Mouse (Mus musculus): ENCODE data around the gene Npnt. TPM values are rescaled to one million over a fixed set of nuclear protein-coding genes. Genes with fewer than 3 reads are reported as not detected.

The Npnt gene
- polyA plus RNA-seq, 1 experiment from 2014 or later = 21.8 TPM

GRCm38 (mm10) chr3:132855458-132856212, 94.5 kb downstream of the Npnt start:
- no peak for ATAC-seq (ENCODE audit: insufficient number of reproducible peaks, insufficient read depth, low FRiP score, low read depth)
- H3K9me3 ChIP-seq (ENCODE audit: control insufficient read depth, low read length) = no peaks in the 10 kb centered on the region
- H3K4me1 ChIP-seq (ENCODE audit: control insufficient read depth in 2 of 2, insufficient read depth in 2 of 2, low read length in 2 of 2) = peaks cover 14 to 16% of the 10 kb centered on the region in 2 experiments
- whole genome bisulfite sequencing = 62% methylated on average over 9 of the region's 9 CpGs
- no peak overlapping the region for H3K4me3 ChIP-seq (ENCODE audit: control insufficient read depth in 1 of 2, insufficient read depth in 1 of 2, low read depth in 1 of 2, low read length in 2 of 2)
- H3K4me2 ChIP-seq (ENCODE audit: low read length) = no peak overlapping the region
- H3K27ac ChIP-seq (replicated peaks in 1 of 2; ENCODE audit: control insufficient read depth in 1 of 2, insufficient read depth in 1 of 2, low read depth in 2 of 2, low read length in 2 of 2) = no peak overlapping the region
- H3K36me3 ChIP-seq (ENCODE audit: control insufficient read depth, insufficient read depth, low read length) = no peaks in the 10 kb centered on the region
- no peaks in the 10 kb centered on the region for H3K27me3 ChIP-seq (ENCODE audit: control insufficient read depth, insufficient read depth, low read length)
- no peak overlapping the region for H3K9ac ChIP-seq (ENCODE audit: low read length)

GRCm38 (mm10) chr3:132854271-132854670, 95.8 kb downstream of the Npnt start:
- Histone ChIP-seq H3K4me2 (ENCODE audit: low read length) (no peak overlapping the region), H3K9me3 (ENCODE audit: control insufficient read depth, low read length) (no peaks in the 10 kb centered on the region), H3K9ac (ENCODE audit: low read length) (no peak overlapping the region), H3K27ac (replicated peaks in 1 of 2; ENCODE audit: control insufficient read depth in 1 of 2, insufficient read depth in 1 of 2, low read depth in 2 of 2, low read length in 2 of 2) (no peak overlapping the region), H3K36me3 (ENCODE audit: control insufficient read depth, insufficient read depth, low read length) (no peaks in the 10 kb centered on the region), H3K4me3 (ENCODE audit: control insufficient read depth in 1 of 2, insufficient read depth in 1 of 2, low read depth in 1 of 2, low read length in 2 of 2) (no peak overlapping the region), H3K27me3 (ENCODE audit: control insufficient read depth, insufficient read depth, low read length) (no peaks in the 10 kb centered on the region), H3K4me1 (ENCODE audit: control insufficient read depth in 2 of 2, insufficient read depth in 2 of 2, low read length in 2 of 2) (peaks cover 9 to 11% of the 10 kb centered on the region in 2 experiments; a peak in 3 of 4 replicates)
- ATAC-seq (ENCODE audit: insufficient number of reproducible peaks, insufficient read depth, low FRiP score, low read depth) = no peak
- 87% methylated on average over 9 of the region's 9 CpGs for WGBS

- Histone ChIP-seq H3K27ac (replicated peaks in 1 of 2; ENCODE audit: control insufficient read depth in 1 of 2, insufficient read depth in 1 of 2, low read depth in 2 of 2, low read length in 2 of 2) (no peak overlapping the region), H3K27me3 (ENCODE audit: control insufficient read depth, insufficient read depth, low read length) (no peaks in the 10 kb centered on the region), H3K9ac (ENCODE audit: low read length) (no peak overlapping the region), H3K4me1 (ENCODE audit: control insufficient read depth in 2 of 2, insufficient read depth in 2 of 2, low read length in 2 of 2) (peaks cover 9% of the 10 kb centered on the region in 2 experiments; a peak in 3 of 4 replicates), H3K4me2 (ENCODE audit: low read length) (no peak overlapping the region), H3K4me3 (ENCODE audit: control insufficient read depth in 1 of 2, insufficient read depth in 1 of 2, low read depth in 1 of 2, low read length in 2 of 2) (no peak overlapping the region), H3K36me3 (ENCODE audit: control insufficient read depth, insufficient read depth, low read length) (no peaks in the 10 kb centered on the region), H3K9me3 (ENCODE audit: control insufficient read depth, low read length) (no peaks in the 10 kb centered on the region)
- no peak for ATAC-seq (ENCODE audit: insufficient number of reproducible peaks, insufficient read depth, low FRiP score, low read depth)
- 54% methylated on average over 28 of the region's 28 CpGs for WGBS
These were observed 98.0 kb downstream of the Npnt start for GRCm38 (mm10) chr3:132851841-132852728.

- Histone ChIP-seq H3K27me3 (ENCODE audit: control insufficient read depth, insufficient read depth, low read length) (no peaks in the 10 kb centered on the region), H3K27ac (replicated peaks in 1 of 2; ENCODE audit: control insufficient read depth in 1 of 2, insufficient read depth in 1 of 2, low read depth in 2 of 2, low read length in 2 of 2) (no peak overlapping the region), H3K4me2 (ENCODE audit: low read length) (no peak overlapping the region), H3K4me1 (ENCODE audit: control insufficient read depth in 2 of 2, insufficient read depth in 2 of 2, low read length in 2 of 2) (peaks cover 5 to 9% of the 10 kb centered on the region in 2 experiments; a peak in 3 of 4 replicates), H3K9me3 (ENCODE audit: control insufficient read depth, low read length) (no peaks in the 10 kb centered on the region), H3K9ac (ENCODE audit: low read length) (no peak overlapping the region), H3K4me3 (ENCODE audit: control insufficient read depth in 1 of 2, insufficient read depth in 1 of 2, low read depth in 1 of 2, low read length in 2 of 2) (no peak overlapping the region), H3K36me3 (ENCODE audit: control insufficient read depth, insufficient read depth, low read length) (no peaks in the 10 kb centered on the region)
- 59% methylated on average over 1 of the region's 1 CpGs for WGBS
- ATAC-seq (ENCODE audit: insufficient number of reproducible peaks, insufficient read depth, low FRiP score, low read depth) = no peak
These were observed 98.7 kb downstream of the Npnt start for GRCm38 (mm10) chr3:132851417-132851816.

GRCm38 (mm10) chr3:132850431-132850830, 99.7 kb downstream of the Npnt start:
- Histone ChIP-seq H3K4me1 (ENCODE audit: control insufficient read depth in 2 of 2, insufficient read depth in 2 of 2, low read length in 2 of 2) (peaks cover 4 to 9% of the 10 kb centered on the region in 2 experiments; a peak in 2 of 4 replicates), H3K9ac (ENCODE audit: low read length) (no peak overlapping the region), H3K27ac (replicated peaks in 1 of 2; ENCODE audit: control insufficient read depth in 1 of 2, insufficient read depth in 1 of 2, low read depth in 2 of 2, low read length in 2 of 2) (no peak overlapping the region), H3K27me3 (ENCODE audit: control insufficient read depth, insufficient read depth, low read length) (no peaks in the 10 kb centered on the region), H3K9me3 (ENCODE audit: control insufficient read depth, low read length) (no peaks in the 10 kb centered on the region), H3K4me3 (ENCODE audit: control insufficient read depth in 1 of 2, insufficient read depth in 1 of 2, low read depth in 1 of 2, low read length in 2 of 2) (no peak overlapping the region), H3K36me3 (ENCODE audit: control insufficient read depth, insufficient read depth, low read length) (no peaks in the 10 kb centered on the region), H3K4me2 (ENCODE audit: low read length) (no peak overlapping the region)
- ATAC-seq (ENCODE audit: insufficient number of reproducible peaks, insufficient read depth, low FRiP score, low read depth) = no peak
- WGBS = 82% methylated on average over 2 of the region's 2 CpGs

- no peaks in the 10 kb centered on the region for H3K36me3 ChIP-seq (ENCODE audit: control insufficient read depth, insufficient read depth, low read length)
- 79% methylated on average over 7 of the region's 7 CpGs for WGBS
- H3K9me3 ChIP-seq (ENCODE audit: control insufficient read depth, low read length) = no peaks in the 10 kb centered on the region
- H3K4me3 ChIP-seq (ENCODE audit: control insufficient read depth in 1 of 2, insufficient read depth in 1 of 2, low read depth in 1 of 2, low read length in 2 of 2) = no peak overlapping the region
- no peaks in the 10 kb centered on the region for H3K27me3 ChIP-seq (ENCODE audit: control insufficient read depth, insufficient read depth, low read length)
- no peak overlapping the region for H3K4me2 ChIP-seq (ENCODE audit: low read length)
- no peak overlapping the region for H3K27ac ChIP-seq (replicated peaks in 1 of 2; ENCODE audit: control insufficient read depth in 1 of 2, insufficient read depth in 1 of 2, low read depth in 2 of 2, low read length in 2 of 2)
- H3K4me1 ChIP-seq (ENCODE audit: control insufficient read depth in 2 of 2, insufficient read depth in 2 of 2, low read length in 2 of 2) = peaks cover 4 to 9% of the 10 kb centered on the region in 2 experiments; a peak in 2 of 4 replicates
- no peak for ATAC-seq (ENCODE audit: insufficient number of reproducible peaks, insufficient read depth, low FRiP score, low read depth)
- no peak overlapping the region for H3K9ac ChIP-seq (ENCODE audit: low read length)
These were observed 100.4 kb downstream of the Npnt start for GRCm38 (mm10) chr3:132849669-132850068.

- ATAC-seq (ENCODE audit: insufficient number of reproducible peaks, insufficient read depth, low FRiP score, low read depth) = no peak
- Histone ChIP-seq H3K4me3 (ENCODE audit: control insufficient read depth in 1 of 2, insufficient read depth in 1 of 2, low read depth in 1 of 2, low read length in 2 of 2) (no peak overlapping the region), H3K9ac (ENCODE audit: low read length) (no peak overlapping the region), H3K9me3 (ENCODE audit: control insufficient read depth, low read length) (no peaks in the 10 kb centered on the region), H3K27me3 (ENCODE audit: control insufficient read depth, insufficient read depth, low read length) (no peaks in the 10 kb centered on the region), H3K4me1 (ENCODE audit: control insufficient read depth in 2 of 2, insufficient read depth in 2 of 2, low read length in 2 of 2) (no peaks in the 10 kb centered on the region), H3K36me3 (ENCODE audit: control insufficient read depth, insufficient read depth, low read length) (peaks cover 32% of the 10 kb centered on the region), H3K27ac (replicated peaks in 1 of 2; ENCODE audit: control insufficient read depth in 1 of 2, insufficient read depth in 1 of 2, low read depth in 2 of 2, low read length in 2 of 2) (no peak overlapping the region), H3K4me2 (ENCODE audit: low read length) (no peak overlapping the region)
- WGBS = 93% methylated on average over 6 of the region's 6 CpGs
These were observed 107.4 kb downstream of the Npnt start for GRCm38 (mm10) chr3:132842676-132843075.

Measured in heart, embryonic 14.5 days (tissue).